Mouse (Mus musculus) myocyte (in vitro differentiated cells): ENCODE data around the gene Stpg4. TPM values are rescaled to one million over a fixed set of nuclear protein-coding genes. Genes with fewer than 3 reads are reported as not detected.

Experiments used
- H3K27me3 ChIP-seq: one replicate; pipeline ENCODE4 v1.6.1; 2011; ENCODE audit not compliant: control insufficient read depth, insufficient read depth, insufficient read length
- H3K36me3 ChIP-seq: one replicate; pipeline ENCODE4 v1.6.1; 2011; ENCODE audit not compliant: control insufficient read depth, insufficient read depth
- H3K4me2 ChIP-seq: one replicate; pipeline ENCODE4 v1.6.1; 2011; ENCODE audit warnings: low read depth, control low read depth
- H3K4me3 ChIP-seq: one replicate; pipeline ENCODE4 v1.5.1; 2011; ENCODE audit warnings: mild to moderate bottlenecking, control low read depth, moderate library complexity
- H3K79me2 ChIP-seq: one replicate; pipeline ENCODE4 v1.6.1; 2011; ENCODE audit not compliant: control insufficient read depth, insufficient read depth
- H3ac ChIP-seq: one replicate; pipeline ENCODE4 v1.6.1; 2011; ENCODE audit not compliant: control insufficient read depth, insufficient read length
- CEBPB ChIP-seq: IDR thresholded peaks from 2 replicates; pipeline ENCODE4 v1.6.1; 2011; ENCODE audit warnings: mild to moderate bottlenecking, moderate library complexity; ENCODE audit not compliant: poor library complexity, insufficient read depth, severe bottlenecking
- E2F4 ChIP-seq: IDR thresholded peaks from one replicate; pipeline ENCODE4 v1.6.1; 2011; ENCODE audit warnings: mild to moderate bottlenecking, control low read depth, moderate library complexity; ENCODE audit not compliant: insufficient read depth
- MAX ChIP-seq: IDR thresholded peaks from one replicate; pipeline ENCODE4 v1.6.1; 2011; ENCODE audit warnings: low read depth, mild to moderate bottlenecking, control low read depth
- MYOD1 ChIP-seq, 3 experiments: IDR thresholded peaks; one replicate each; pipeline ENCODE4 v1.6.1; 2011; ENCODE audit warnings: control low read depth in 2 of 3, low read depth in 2 of 3, mild to moderate bottlenecking in 2 of 3, moderate library complexity in 1 of 3; ENCODE audit not compliant: insufficient read length in 2 of 3, control insufficient read depth in 1 of 3
- MYOG ChIP-seq, 3 experiments: IDR thresholded peaks; one replicate each; pipeline ENCODE4 v1.6.1; 2011; ENCODE audit warnings: control low read depth in 2 of 3, low read depth in 2 of 3, mild to moderate bottlenecking in 2 of 3; ENCODE audit not compliant: insufficient read length in 2 of 3, control insufficient read depth in 1 of 3, insufficient read depth in 1 of 3
- POLR2A ChIP-seq: IDR thresholded peaks from one replicate; pipeline ENCODE4 v1.6.1; 2011; ENCODE audit warnings: low read depth, mild to moderate bottlenecking, control low read depth, moderate library complexity; ENCODE audit not compliant: insufficient read length
- POLR2AphosphoS2 ChIP-seq: IDR thresholded peaks from one replicate; pipeline ENCODE4 v1.6.1; 2011; ENCODE audit warnings: low read depth, control low read depth; ENCODE audit not compliant: insufficient read length
- REST ChIP-seq: IDR thresholded peaks from one replicate; pipeline ENCODE4 v1.6.1; 2011; ENCODE audit warnings: mild to moderate bottlenecking, control low read depth, moderate library complexity; ENCODE audit not compliant: insufficient read depth, insufficient read length
- SRF ChIP-seq: IDR thresholded peaks from one replicate; pipeline ENCODE4 v1.6.1; 2011; ENCODE audit warnings: low read depth; ENCODE audit not compliant: control insufficient read depth, insufficient read length
- TCF12 ChIP-seq: IDR thresholded peaks from one replicate; pipeline ENCODE4 v1.6.1; 2011; ENCODE audit warnings: mild to moderate bottlenecking, control low read depth; ENCODE audit not compliant: poor library complexity, insufficient read depth, severe bottlenecking
- TCF3 ChIP-seq: IDR thresholded peaks from one replicate; pipeline ENCODE4 v1.6.1; 2011; ENCODE audit warnings: low read depth, control low read depth; ENCODE audit not compliant: insufficient read length
- USF1 ChIP-seq: IDR thresholded peaks from one replicate; pipeline ENCODE4 v1.6.1; 2011; ENCODE audit warnings: low read depth, mild to moderate bottlenecking, control low read depth, moderate library complexity
- polyA plus RNA-seq: library from polyadenylated mRNA; unstranded; fragments of >200 nt; fragmentation: generic; extraction: Trizol; gene quantifications from one replicate; pipeline ENCODE4 v1.2.1, GENCODE M21; 2012; ENCODE audit warnings: missing spikeins

Stpg4 gene
- polyA plus RNA-seq, 1 experiment: not detected

- Histone ChIP-seq H3K36me3 (no peaks in the 10 kb centered on the region), H3K27me3 (no peaks in the 10 kb centered on the region), H3K79me2 (no peaks in the 10 kb centered on the region), H3K4me3 (no peak overlapping the region), H3K4me2 (no peak overlapping the region), H3ac (no peak overlapping the region)
- TF ChIP-seq REST (no peak), SRF (no peak), TCF3 (no peak), MYOD1 (IDR thresholded peaks at IDR 0.05; ENCODE audit: control insufficient read depth in 1 of 3, insufficient read length in 2 of 3, low read depth in 2 of 3) (peak in 2 of 3 experiments; percentile 53 to 54), POLR2A (no peak)
Measured at GRCm38 (mm10) chr17:87353745-87354320, 73.7 kb downstream of the Stpg4 start.

GRCm38 (mm10) chr17:87352898-87353225, 74.7 kb downstream of the Stpg4 start:
- H3K27me3 ChIP-seq: no peaks in the 10 kb centered on the region
- no peak overlapping the region for H3ac ChIP-seq
- no peak overlapping the region for H3K4me3 ChIP-seq
- no peak overlapping the region for H3K4me2 ChIP-seq
- H3K36me3 ChIP-seq: no peaks in the 10 kb centered on the region
- H3K79me2 ChIP-seq: no peaks in the 10 kb centered on the region
- no peak for TF ChIP-seq MYOD1 (IDR thresholded peaks at IDR 0.05; ENCODE audit: control insufficient read depth in 1 of 3, insufficient read length in 2 of 3, low read depth in 2 of 3)

- H3K4me2 ChIP-seq: peak overlapping the region; percentile 6
- H3K79me2 ChIP-seq: no peaks in the 10 kb centered on the region
- H3ac ChIP-seq: no peak overlapping the region
- H3K4me3 ChIP-seq: no peak overlapping the region
- H3K27me3 ChIP-seq: no peaks in the 10 kb centered on the region
- TF ChIP-seq CEBPB (no peak), TCF12 (peak; percentile 8), MYOG (IDR thresholded peaks at IDR 0.05; ENCODE audit: control insufficient read depth in 1 of 3, insufficient read depth in 1 of 3, insufficient read length in 2 of 3, low read depth in 2 of 3) (peak in 2 of 3 experiments; percentile 27 to 51), MYOD1 (IDR thresholded peaks at IDR 0.05; ENCODE audit: control insufficient read depth in 1 of 3, insufficient read length in 2 of 3, low read depth in 2 of 3) (peak in 2 of 3 experiments; percentile 17 to 60)
- H3K36me3 ChIP-seq: no peaks in the 10 kb centered on the region
Measured at GRCm38 (mm10) chr17:87352106-87352897, 75.2 kb downstream of the Stpg4 start.

DNA sequence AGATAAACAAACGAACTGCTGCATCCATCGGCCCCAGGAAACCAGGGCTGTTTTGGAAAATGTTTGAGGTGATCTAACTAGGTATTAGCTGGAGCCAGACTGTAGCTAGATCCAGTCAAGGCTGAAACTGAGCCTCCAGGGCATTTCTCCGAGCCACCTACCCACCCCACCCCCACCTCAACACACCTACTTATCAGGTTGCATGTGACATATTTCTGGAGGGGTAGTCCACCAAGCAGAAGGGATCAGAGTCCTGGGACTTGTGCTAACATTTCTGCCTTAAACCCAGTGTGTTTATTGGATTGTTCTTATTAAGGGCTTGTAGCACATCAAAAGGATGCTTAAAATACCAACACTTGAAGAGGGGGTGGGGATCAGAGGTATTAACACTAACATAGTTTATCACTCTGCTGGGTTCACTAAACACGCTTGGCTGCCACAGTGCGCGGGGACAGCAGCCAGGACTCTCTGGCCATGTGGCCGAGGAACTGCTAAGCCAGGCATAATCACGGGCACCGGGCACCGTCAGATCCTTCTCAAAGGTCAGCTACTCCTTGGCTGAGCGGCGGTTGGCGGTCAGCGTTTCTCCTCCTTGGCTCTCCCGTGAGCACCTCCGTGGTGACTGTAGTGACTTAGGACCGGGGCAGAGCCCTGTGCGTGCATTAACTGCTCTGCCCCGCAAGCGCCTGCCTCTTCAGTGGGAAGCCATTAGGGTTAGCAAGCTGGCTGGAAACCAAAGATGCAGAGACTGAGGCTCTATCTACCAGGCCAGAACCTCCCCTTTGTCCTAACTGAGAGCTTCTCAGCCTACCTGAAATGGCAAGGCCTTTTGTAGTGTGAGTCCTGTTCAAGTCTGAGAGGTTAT, 76.1 kb downstream of the Stpg4 start:
- no peaks in the 10 kb centered on the region for H3K79me2 ChIP-seq
- no peak overlapping the region for H3ac ChIP-seq
- no peak overlapping the region for H3K4me3 ChIP-seq
- peak overlapping the region; percentile 44 for H3K4me2 ChIP-seq
- TF ChIP-seq MAX (no peak), SRF (no peak), CEBPB (no peak), MYOD1 (IDR thresholded peaks at IDR 0.05; ENCODE audit: control insufficient read depth in 1 of 3, insufficient read length in 2 of 3, low read depth in 2 of 3) (peak in 1 of 3 experiments; percentile 41), MYOG (IDR thresholded peaks at IDR 0.05; ENCODE audit: control insufficient read depth in 1 of 3, insufficient read depth in 1 of 3, insufficient read length in 2 of 3, low read depth in 2 of 3) (no peak), USF1 (no peak), TCF12 (no peak), E2F4 (no peak)
- H3K27me3 ChIP-seq: no peaks in the 10 kb centered on the region
- H3K36me3 ChIP-seq: no peaks in the 10 kb centered on the region

DNA sequence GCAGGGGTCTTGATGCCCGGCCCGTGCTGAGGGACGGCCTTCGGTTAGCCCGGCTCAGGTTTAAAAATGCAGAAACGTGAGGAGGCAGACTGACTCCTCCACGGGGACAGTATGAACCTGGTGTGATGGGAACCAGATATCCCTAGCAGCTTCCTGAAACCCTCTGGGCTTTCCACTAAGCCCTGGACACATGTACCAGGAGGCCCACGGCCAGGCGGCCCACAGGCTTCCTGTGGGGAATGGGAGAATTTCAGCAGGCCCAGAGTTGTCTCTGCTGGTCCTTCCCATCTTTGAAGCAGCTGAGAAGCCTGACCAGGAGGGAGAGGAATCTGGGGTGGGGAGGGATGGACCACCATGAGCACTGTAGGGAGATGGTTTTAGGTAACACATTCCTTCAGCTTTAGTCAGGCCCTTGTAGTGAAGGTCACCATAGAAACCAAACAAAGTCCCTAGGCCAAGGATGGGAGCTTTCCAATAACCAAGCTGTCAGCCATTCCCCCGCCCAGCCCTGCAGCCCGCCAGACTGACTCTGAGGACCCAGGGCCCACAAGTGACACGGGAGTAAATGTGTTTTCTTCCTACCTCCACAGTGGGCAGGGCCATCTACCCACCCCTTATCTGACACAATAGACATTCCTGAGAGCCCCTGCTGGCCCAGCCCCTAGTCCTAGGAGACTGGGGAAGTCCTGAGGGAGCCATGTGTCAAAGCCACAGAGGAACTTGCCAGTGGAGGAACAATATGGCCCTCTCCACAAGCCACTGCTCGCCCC, 76.9 kb downstream of the Stpg4 start:
- Histone ChIP-seq H3K4me2 (peak overlapping the region; percentile 44), H3K4me3 (no peak overlapping the region)
- TF ChIP-seq MAX: no peak
- TF ChIP-seq E2F4: no peak
- TF ChIP-seq REST: no peak
- TF ChIP-seq POLR2A: no peak
- TF ChIP-seq USF1: no peak
- TF ChIP-seq MYOD1 (IDR thresholded peaks at IDR 0.05; ENCODE audit: control insufficient read depth in 1 of 3, insufficient read length in 2 of 3, low read depth in 2 of 3): peak in 1 of 3 experiments; percentile 30
- no peak for TF ChIP-seq TCF12
- no peak for TF ChIP-seq POLR2AphosphoS2
- TF ChIP-seq CEBPB: no peak
- TF ChIP-seq MYOG (IDR thresholded peaks at IDR 0.05; ENCODE audit: control insufficient read depth in 1 of 3, insufficient read depth in 1 of 3, insufficient read length in 2 of 3, low read depth in 2 of 3): peak in 1 of 3 experiments; percentile 51

More for the DNA sequence above, 76.9 kb downstream of the Stpg4 start:
- Histone ChIP-seq H3ac (no peak overlapping the region), H3K27me3 (no peaks in the 10 kb centered on the region), H3K79me2 (no peaks in the 10 kb centered on the region), H3K36me3 (no peaks in the 10 kb centered on the region)
